Mouse (Mus musculus) regulatory T cell (primary cell): Measurements from ENCODE around the gene Mr1.

Source experiments
- in situ Hi-C: fragments of 300-600 bp; cut with MboI, MseI; formaldehyde crosslinking; loops from one replicate; pipeline ENCODE4 v1.15.1; 2025; ENCODE audit warnings: high pct_unique_total_duplicates

Gene Mr1

GRCm38 (mm10) chr1:155096620-155097261 lies 49.9 kb downstream of the Mr1 start:
- in situ Hi-C loops, result no loop called here

DNA sequence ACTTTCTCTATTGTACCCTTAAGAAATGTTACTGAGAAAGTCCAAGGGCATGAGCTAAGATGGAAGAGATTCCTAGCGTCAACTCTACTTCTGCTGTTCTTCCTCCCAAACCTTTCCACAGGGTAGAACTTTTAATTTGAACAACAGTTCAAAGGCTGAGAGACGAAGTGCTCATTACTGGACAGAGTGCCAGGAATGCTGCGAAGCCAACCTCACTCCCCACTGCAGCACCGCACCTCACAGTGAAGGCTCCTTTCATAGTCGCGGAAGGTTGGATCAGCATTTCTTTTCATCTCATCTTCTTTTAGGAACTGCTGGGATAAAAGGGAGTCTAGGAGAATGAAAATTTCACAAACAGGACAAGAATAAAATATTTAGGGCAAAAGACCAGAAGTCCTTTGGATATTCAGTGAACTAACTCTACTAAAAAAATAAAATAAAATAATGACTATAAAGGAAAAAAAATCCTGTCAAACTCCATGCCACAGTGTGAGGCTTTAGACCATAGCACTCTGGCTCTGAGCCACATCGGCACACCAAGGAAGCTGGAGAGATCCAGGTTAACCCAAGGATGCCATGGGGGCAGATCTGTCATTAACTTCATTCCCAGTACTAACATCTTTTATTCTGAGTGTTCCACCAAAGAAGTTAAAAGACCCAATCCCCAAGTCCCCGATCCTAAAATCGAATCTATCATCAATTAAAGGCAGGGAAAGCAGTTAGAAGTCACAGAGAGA lies 52.5 kb downstream of the Mr1 start:
- in situ Hi-C loops, result no loop called here

DNA sequence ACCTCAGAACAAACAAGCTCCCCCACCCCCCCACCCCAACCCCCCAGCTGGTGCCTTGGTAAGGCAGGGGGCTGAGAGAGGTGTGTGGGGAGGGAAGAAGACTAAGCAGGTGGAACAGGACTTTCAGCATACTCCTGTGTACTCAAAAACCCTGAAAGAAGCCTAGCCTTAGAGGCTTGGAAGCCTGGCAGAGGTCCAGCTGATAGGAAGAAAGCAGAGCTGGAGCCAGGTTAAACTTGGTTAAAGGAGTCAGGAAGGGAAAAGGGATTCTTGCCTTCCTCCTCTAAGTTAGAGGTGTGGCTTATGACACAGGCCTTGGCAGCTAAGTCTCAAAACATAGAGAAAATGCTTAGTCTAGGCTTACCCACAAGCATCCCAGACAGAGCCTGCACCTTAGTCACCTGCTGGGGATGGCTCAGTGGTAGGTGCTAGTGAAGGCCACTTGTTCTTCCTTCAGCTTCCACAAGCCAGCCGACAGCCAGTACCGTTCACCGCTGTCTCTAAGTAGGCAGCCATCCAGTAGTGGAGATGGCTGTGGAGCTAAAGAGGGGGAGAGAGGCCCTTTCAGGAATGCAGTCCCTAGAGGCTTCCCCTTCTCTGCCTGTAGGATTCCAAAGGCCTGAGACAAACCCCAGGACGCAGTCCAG lies 53.3 kb downstream of the Mr1 start:
- in situ Hi-C loops, result no loop called here

DNA sequence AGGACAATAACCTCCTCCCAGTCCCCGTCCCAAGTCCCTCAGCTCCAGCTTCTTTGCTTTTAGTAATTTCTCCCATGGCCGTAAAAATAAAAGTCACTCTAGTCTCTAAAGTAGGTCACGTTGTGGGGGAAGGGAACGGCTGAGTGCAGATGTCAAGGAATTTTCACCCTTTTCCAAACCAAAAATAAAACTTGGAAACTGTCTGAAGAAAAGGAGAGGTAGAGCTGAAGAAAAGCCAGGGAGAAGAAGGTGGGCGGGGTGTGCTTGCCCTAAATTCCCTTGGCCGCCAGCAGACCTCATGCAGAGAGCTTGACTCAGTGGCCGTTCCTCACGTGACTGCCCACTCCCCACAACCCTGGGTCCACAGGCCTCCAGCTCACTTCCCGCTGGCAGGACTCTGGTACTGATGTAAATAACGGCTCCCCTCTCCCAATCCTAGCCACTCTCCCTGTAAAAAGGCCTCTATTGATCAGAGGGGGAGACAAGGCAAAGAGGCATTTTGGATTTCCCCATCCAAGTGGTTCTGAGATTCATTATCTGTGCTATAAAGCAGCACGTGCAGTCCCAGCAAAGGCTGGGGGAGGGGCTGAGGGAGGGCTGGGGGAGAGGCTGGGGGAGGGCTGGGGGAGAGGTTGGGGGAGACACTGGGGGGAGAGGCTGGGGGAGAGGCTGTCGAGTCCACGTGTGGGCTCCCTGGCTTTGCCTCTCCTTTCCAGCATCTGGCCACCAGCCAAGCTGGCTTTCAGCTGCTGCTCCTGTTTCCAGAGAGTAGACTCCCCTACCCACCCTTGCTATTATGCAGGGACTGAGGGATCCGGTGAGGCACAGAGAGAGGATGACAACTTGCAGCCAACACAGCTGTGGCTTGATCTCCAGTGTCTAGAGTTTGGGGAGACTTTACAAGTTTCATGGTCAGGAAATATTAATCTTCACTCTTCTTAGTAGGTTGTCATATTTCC lies 54.5 kb downstream of the Mr1 start:
- in situ Hi-C loops, result no loop called here

DNA sequence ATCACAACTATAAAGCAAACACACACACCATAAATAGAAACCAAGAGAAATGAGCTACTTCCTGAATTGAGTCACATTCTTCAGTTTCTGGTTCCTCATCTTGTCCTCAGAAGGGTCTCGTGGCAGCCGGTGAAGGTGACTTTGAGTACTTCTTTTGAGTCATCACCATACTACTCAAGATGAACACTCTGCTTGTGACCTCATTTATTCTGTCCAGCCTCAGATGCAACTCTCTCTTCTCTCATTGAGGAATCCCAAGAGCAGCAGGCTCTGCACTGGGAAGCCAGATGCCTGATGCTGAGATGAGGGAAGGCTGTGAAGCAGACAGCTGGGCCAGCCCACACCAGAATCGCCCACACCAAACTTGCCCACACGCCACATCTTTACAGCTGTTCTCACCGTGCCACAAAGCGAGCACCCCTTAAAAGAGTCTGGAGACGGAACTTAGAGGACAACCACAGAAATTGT lies 55.2 kb downstream of the Mr1 start:
- in situ Hi-C loops, result no loop called here

DNA sequence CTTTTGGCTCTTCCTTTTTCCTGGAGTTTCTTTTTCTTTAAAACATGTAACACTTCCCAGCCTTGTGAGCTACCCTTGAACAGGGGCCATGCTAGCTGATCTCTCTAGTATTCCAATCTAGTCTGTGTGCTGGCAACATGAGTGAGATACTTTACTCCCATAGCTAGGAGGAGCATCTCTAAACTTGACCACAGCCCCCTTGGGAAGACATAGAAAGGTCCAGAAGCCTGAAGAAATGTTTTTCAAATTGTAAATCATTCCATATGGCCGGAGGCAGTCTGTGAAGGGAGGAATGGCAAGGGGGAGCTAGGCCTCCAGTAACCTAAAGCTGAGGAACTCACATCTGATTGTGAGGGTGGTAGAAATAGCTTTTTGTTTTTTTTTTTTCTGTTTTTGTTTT lies 55.9 kb downstream of the Mr1 start:
- in situ Hi-C loops, result no loop called here

DNA sequence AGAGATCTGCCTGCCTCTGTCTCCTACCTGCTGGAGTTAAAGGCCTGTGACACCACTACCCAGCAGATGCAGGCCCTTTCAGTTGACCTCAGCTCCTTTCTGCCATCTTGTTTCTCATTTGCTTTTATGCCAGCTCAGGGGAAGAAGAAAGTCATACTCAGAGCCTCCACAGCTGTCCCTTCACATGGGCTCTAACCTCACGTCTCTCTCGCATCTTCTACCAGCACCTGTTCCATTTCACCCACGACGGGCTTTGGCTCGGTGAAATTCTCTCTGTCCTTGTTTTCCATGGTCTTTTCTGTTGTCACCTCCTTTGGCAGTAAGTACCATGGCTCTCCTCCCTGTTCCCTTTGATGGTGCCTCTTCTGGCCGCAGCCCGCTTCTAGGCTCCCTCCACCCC lies 56.3 kb downstream of the Mr1 start:
- in situ Hi-C loops, result no loop called here

- in situ Hi-C loops, result loop anchor here (5.0 kb wide), 2 partner anchors 37 to 53 kb away; no protein-coding TSS in a partner anchor
These were observed 57.6 kb downstream of the Mr1 start for GRCm38 (mm10) chr1:155088847-155089603.

GRCm38 (mm10) chr1:155088046-155088445 lies 58.6 kb downstream of the Mr1 start:
- in situ Hi-C loops, result loop anchor here (5.0 kb wide), 2 partner anchors 36 to 54 kb away; no protein-coding TSS in a partner anchor

DNA sequence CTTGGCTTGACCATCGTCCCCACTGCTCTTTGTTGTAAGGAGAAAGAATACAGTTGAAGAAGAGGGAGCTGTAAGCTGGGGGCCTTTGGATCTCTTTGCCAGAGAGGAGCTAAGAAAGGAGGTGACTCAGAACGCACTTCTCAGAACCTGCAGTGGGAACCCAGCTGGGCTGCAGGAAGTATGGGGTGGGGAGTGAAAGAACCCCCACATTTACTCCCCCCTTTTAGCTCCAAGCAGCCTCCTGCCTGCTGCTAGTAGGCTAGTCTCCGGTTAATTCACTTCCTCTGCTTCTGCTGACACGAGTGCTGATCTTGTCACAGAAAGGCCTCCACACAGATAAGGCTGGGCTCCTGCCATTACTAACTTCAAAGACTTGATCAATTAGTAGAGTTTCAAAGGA lies 59.7 kb downstream of the Mr1 start:
- in situ Hi-C loops, result loop anchor here (5.0 kb wide), 2 partner anchors 35 to 55 kb away; no protein-coding TSS in a partner anchor

- in situ Hi-C loops, result loop anchor here (5.0 kb wide), 2 partner anchors 34 to 56 kb away; no protein-coding TSS in a partner anchor
These were observed 60.2 kb downstream of the Mr1 start for GRCm38 (mm10) chr1:155086416-155086815.

DNA sequence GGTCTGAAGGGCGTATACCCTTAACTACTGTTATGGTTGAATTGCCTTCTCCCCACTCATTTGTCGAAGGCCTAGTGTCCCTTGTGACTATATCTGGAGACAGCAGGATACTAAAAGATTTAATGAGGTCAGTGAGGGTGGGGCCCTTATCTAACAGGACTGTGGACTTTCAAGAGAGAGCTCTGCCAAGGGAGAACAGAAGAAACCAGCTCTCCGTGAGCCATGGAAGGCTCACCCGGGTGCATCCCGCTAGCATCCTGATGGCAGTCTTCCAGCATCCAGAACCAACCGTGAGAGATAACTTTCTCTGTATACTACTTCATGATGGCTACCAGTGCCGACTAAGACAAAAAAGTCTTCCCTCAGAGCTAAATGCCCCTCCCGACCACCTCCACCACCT lies 61.8 kb downstream of the Mr1 start:
- in situ Hi-C loops, result loop anchor here (5.0 kb wide), 2 partner anchors 33 to 57 kb away; no protein-coding TSS in a partner anchor

GRCm38 (mm10) chr1:155083271-155084265 lies 63.0 kb downstream of the Mr1 start:
- in situ Hi-C loops, result no loop called here

DNA sequence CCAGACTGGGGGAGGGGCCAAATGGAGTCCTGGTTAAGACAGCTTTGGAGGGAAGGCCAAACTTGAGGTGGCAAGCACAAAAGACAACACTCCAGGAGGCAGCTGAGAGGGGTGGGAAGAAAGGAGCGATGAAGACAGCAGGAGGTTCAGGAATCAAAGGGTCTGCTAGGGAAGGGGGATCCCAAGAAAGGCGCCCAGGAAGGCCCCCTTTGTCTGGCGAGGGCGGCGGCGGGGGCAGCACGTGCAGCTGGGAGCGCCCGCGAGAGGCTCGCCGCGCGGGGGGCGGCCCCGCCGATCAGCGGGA lies 63.7 kb downstream of the Mr1 start:
- in situ Hi-C loops, result no loop called here

- in situ Hi-C loops, result no loop called here
These were observed 64.3 kb downstream of the Mr1 start for GRCm38 (mm10) chr1:155082158-155082964.

DNA sequence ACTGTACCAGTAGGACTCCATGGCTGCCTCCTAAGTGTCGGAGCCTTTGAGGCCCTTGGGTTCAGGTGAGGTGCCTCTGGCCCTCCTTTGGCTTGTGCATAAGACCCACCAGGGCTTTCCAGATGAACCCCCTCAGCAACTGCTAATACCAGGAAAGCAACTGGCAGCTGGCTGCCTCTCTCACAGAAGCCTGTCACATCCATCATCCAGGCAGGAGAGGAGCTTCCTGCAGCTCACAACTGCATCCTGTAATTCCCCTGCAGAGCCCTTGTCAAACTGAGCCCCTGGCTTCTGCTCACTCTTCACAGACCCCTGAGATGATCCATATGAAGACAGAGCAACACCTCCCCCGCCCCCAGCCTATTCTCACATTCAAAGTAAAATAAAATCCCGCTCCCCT lies 68.9 kb downstream of the Mr1 start:
- in situ Hi-C loops, result no loop called here
